ENCODE assay signal across 15 mouse cellular contexts in genomic region chr15:103108066-103108676, GRCm38 (mm10). TPM values are rescaled to one million over a fixed set of nuclear protein-coding genes. Genes with fewer than 3 reads are reported as not detected.
DNase-seq lines count a peak whose midpoint lies in the region; ATAC-seq and TF ChIP-seq lines count a peak whose summit lies in the region.
"Had no signal": no experiment of that assay in that cellular context is flagged by ENCODE, and none has a peak within 500 bp of the region (broad histone marks: within the 10 kb centered on the region; RNA-seq: fewer than 3 reads in every experiment).

No protein-coding gene starts in this region.

- peaks cover 11% of the 10 kb centered on the region for H3K4me1 ChIP-seq in forebrain, embryonic 15.5 days
- H3K4me1 ChIP-seq in forebrain, embryonic 11.5 days (replicated peaks; ENCODE audit: control insufficient read depth, insufficient read depth, low read length) = no peaks in the 10 kb centered on the region; the same call in 1 of the 2 replicates
- peaks cover 34% of the 10 kb centered on the region for H3K4me1 ChIP-seq in hindbrain, embryonic 12.5 days
- H3K4me1 ChIP-seq in midbrain, embryonic 16.5 days (ENCODE audit: control insufficient read depth, insufficient read depth, low read length) = peaks cover 8% of the 10 kb centered on the region; the same call in 1 of the 2 replicates
- H3K4me1 ChIP-seq in stomach, postnatal 0 days (replicated peaks; ENCODE audit: control insufficient read depth, insufficient read depth) = no peaks in the 10 kb centered on the region; the same call in 1 of the 2 replicates

- peak; percentile 43; the same call in 1 of the 2 replicates for ATAC-seq in forebrain, embryonic 15.5 days (replicated peaks)
- no peak for ATAC-seq in forebrain, embryonic 11.5 days (replicated peaks; ENCODE audit: low FRiP score)
- ATAC-seq in hindbrain, embryonic 12.5 days (ENCODE audit: low FRiP score) = 0 out of 2 replicates have a peak, but pooled peaks have one; percentile 26
- peak; percentile 66; the same call in 1 of the 2 replicates for ATAC-seq in midbrain, embryonic 16.5 days
- no peak for ATAC-seq in stomach, postnatal 0 days (ENCODE audit: low FRiP score, low TSS enrichment)

- H3K27me3 ChIP-seq in forebrain, embryonic 15.5 days = peaks cover 15% of the 10 kb centered on the region
- H3K27me3 ChIP-seq in forebrain, embryonic 11.5 days (ENCODE audit: control insufficient read depth, insufficient read depth, low read length) = peaks cover 30% of the 10 kb centered on the region
- peaks cover 17% of the 10 kb centered on the region for H3K27me3 ChIP-seq in hindbrain, embryonic 12.5 days
- peaks cover 10% of the 10 kb centered on the region for H3K27me3 ChIP-seq in midbrain, embryonic 16.5 days (ENCODE audit: control insufficient read depth, insufficient read depth, low read depth, low read length)
- H3K27me3 ChIP-seq in stomach, postnatal 0 days (ENCODE audit: control insufficient read depth, insufficient read depth, low read length) = no peaks in the 10 kb centered on the region

- WGBS in forebrain, embryonic 15.5 days = 39% methylated on average over 8 of the region's 8 CpGs
- WGBS in forebrain, embryonic 11.5 days = 52% methylated on average over 8 of the region's 8 CpGs
- 50% methylated on average over 8 of the region's 8 CpGs for WGBS in hindbrain, embryonic 12.5 days
- WGBS in midbrain, embryonic 16.5 days = 42% methylated on average over 8 of the region's 8 CpGs
- WGBS in stomach, postnatal 0 days = 57% methylated on average over 8 of the region's 8 CpGs

- no peak for DNase-seq in forebrain, embryonic 11.5 days (ENCODE audit: low spot score)
- no peak for DNase-seq in stomach, postnatal 0 days (ENCODE audit: low spot score)
- no peak for DNase-seq in heart, adult 18-20 months
- DNase-seq in lung, postnatal 10 days = no peak
- DNase-seq: B cell, adult 2 months; cerebellum, adult 8-10 months; heart, adult 11 months; lung, postnatal 36 days; thymus, postnatal 25 days had no signal

- TF ChIP-seq EP300 in stomach, postnatal 0 days (optimal IDR thresholded peaks at IDR 0.05) = no peak

- no peak overlapping the region for H3K27ac ChIP-seq in forebrain, embryonic 15.5 days (replicated peaks)
- H3K27ac ChIP-seq in forebrain, embryonic 11.5 days (ENCODE audit: low read depth, low read length) = no peak overlapping the region
- H3K27ac ChIP-seq in hindbrain, embryonic 12.5 days = peak overlapping the region; percentile 77
- H3K27ac ChIP-seq in midbrain, embryonic 16.5 days (ENCODE audit: low read length) = no peak overlapping the region
- peak overlapping the region; percentile 63 for H3K27ac ChIP-seq in stomach, postnatal 0 days (replicated peaks)
- H3K27ac ChIP-seq: kidney, embryonic 15.5 days; limb, embryonic 13.5 days had no signal

- H3K9ac ChIP-seq in forebrain, embryonic 15.5 days (replicated peaks) = no peak overlapping the region; the same call in 1 of the 2 replicates
- no peak overlapping the region for H3K9ac ChIP-seq in forebrain, embryonic 11.5 days (ENCODE audit: low read length)
- H3K9ac ChIP-seq in hindbrain, embryonic 12.5 days = 0 out of 2 replicates have a peak overlapping the region, but pooled peaks have one; percentile 28
- no peak overlapping the region for H3K9ac ChIP-seq in midbrain, embryonic 16.5 days (ENCODE audit: low read depth, low read length)
- no peak overlapping the region for H3K9ac ChIP-seq in stomach, postnatal 0 days (ENCODE audit: low read length)
- H3K9ac ChIP-seq: kidney, embryonic 15.5 days; limb, embryonic 13.5 days; midbrain, embryonic 12.5 days had no signal

- H3K4me3 ChIP-seq in forebrain, embryonic 15.5 days = no peak overlapping the region
- H3K4me3 ChIP-seq in forebrain, embryonic 11.5 days (ENCODE audit: low read depth, low read length) = no peak overlapping the region
- H3K4me3 ChIP-seq in hindbrain, embryonic 12.5 days = no peak overlapping the region
- H3K4me3 ChIP-seq in midbrain, embryonic 16.5 days (ENCODE audit: low read depth, low read length) = no peak overlapping the region
- H3K4me3 ChIP-seq in stomach, postnatal 0 days (ENCODE audit: low read depth, low read length) = no peak overlapping the region
- H3K4me3 ChIP-seq: kidney, embryonic 15.5 days; limb, embryonic 13.5 days; midbrain, embryonic 12.5 days had no signal

- no peaks in the 10 kb centered on the region for H3K36me3 ChIP-seq in forebrain, embryonic 15.5 days
- H3K36me3 ChIP-seq in forebrain, embryonic 11.5 days (ENCODE audit: control insufficient read depth, insufficient read depth, low read length) = no peaks in the 10 kb centered on the region
- no peaks in the 10 kb centered on the region for H3K36me3 ChIP-seq in hindbrain, embryonic 12.5 days
- no peaks in the 10 kb centered on the region for H3K36me3 ChIP-seq in midbrain, embryonic 16.5 days (ENCODE audit: control insufficient read depth, insufficient read depth, low read length)
- no peaks in the 10 kb centered on the region for H3K36me3 ChIP-seq in stomach, postnatal 0 days (ENCODE audit: control insufficient read depth, insufficient read depth, low read length)
- H3K36me3 ChIP-seq: kidney, embryonic 15.5 days; limb, embryonic 13.5 days; midbrain, embryonic 12.5 days had no signal

- TF ChIP-seq CTCF in stomach, postnatal 0 days (IDR thresholded peaks at IDR 0.05; ENCODE audit: low read depth) = no peak

- H3K9me3 ChIP-seq in forebrain, embryonic 15.5 days = no peaks in the 10 kb centered on the region
- H3K9me3 ChIP-seq in forebrain, embryonic 11.5 days (ENCODE audit: control insufficient read depth, low read length) = no peaks in the 10 kb centered on the region
- H3K9me3 ChIP-seq in hindbrain, embryonic 12.5 days (replicated peaks) = no peaks in the 10 kb centered on the region
- H3K9me3 ChIP-seq in midbrain, embryonic 16.5 days (replicated peaks; ENCODE audit: control insufficient read depth, low read length, poor library complexity, severe bottlenecking) = no peaks in the 10 kb centered on the region
- H3K9me3 ChIP-seq in stomach, postnatal 0 days (ENCODE audit: control insufficient read depth, low read length) = no peaks in the 10 kb centered on the region
- H3K9me3 ChIP-seq: kidney, embryonic 15.5 days; limb, embryonic 13.5 days; midbrain, embryonic 12.5 days had no signal

- no peak overlapping the region for H3K4me2 ChIP-seq in forebrain, embryonic 15.5 days (replicated peaks)
- no peak overlapping the region for H3K4me2 ChIP-seq in forebrain, embryonic 11.5 days (ENCODE audit: low read depth, low read length, severe bottlenecking)
- H3K4me2 ChIP-seq in hindbrain, embryonic 12.5 days (replicated peaks) = peak overlapping the region; percentile 72
- no peak overlapping the region for H3K4me2 ChIP-seq in midbrain, embryonic 16.5 days (ENCODE audit: low read length)
- H3K4me2 ChIP-seq in stomach, postnatal 0 days (replicated peaks; ENCODE audit: low read depth) = no peak overlapping the region
- H3K4me2 ChIP-seq: kidney, embryonic 15.5 days; limb, embryonic 13.5 days; midbrain, embryonic 12.5 days had no signal

RNA-seq across cellular contexts. Expression of gene Smug1, which starts 58.7 kb away (rescaled TPM):
- 24.7 and 26.8 TPM in 2 replicates for polyA plus RNA-seq in forebrain, embryonic 15.5 days (2015; fragmentation: Nextera tagmentation; extraction: Ambion mirVana)
- polyA plus RNA-seq in forebrain, embryonic 11.5 days (2014; fragmentation: Nextera tagmentation; extraction: Ambion mirVana) = 20.5 and 23.3 TPM in 2 replicates
- 31.3 and 34.4 TPM in 2 replicates for polyA plus RNA-seq in hindbrain, embryonic 12.5 days (2016; fragmentation: Nextera tagmentation; extraction: Ambion mirVana)
- 24.3 and 25.5 TPM in 2 replicates for polyA plus RNA-seq in midbrain, embryonic 16.5 days (2015; fragmentation: Nextera tagmentation; extraction: Ambion mirVana)
- polyA plus RNA-seq in stomach, postnatal 0 days (2015; fragmentation: Nextera tagmentation; extraction: Ambion mirVana) = 10.6 and 11.2 TPM in 2 replicates
- total RNA-seq in heart, adult 18-20 months (2021) = 10 to 100 TPM; 10.9 to 12.9 TPM

Comparison
In these comparisons a context has a peak if more than half of its experiments do, and no peak if none do; other contexts are left out.
1. ATAC-seq: peak in forebrain, embryonic 15.5 days (single experiment), hindbrain, embryonic 12.5 days (single experiment) and midbrain, embryonic 16.5 days (single experiment); none in forebrain, embryonic 11.5 days (single experiment) and stomach, postnatal 0 days (single experiment).
2. H3K27ac ChIP-seq: peak in hindbrain, embryonic 12.5 days (single experiment) and stomach, postnatal 0 days (single experiment); none in forebrain, embryonic 15.5 days (single experiment), forebrain, embryonic 11.5 days (single experiment) and midbrain, embryonic 16.5 days (single experiment).